Mouse (Mus musculus) ES-E14 (cell line): ENCODE results near the gene Rubcnl.

Source experiments
- CHD2 ChIP-seq: IDR thresholded peaks from 2 replicates; pipeline ENCODE4 v1.6.1; 2014; ENCODE audit warnings: mild to moderate bottlenecking, low read depth, low read length, inconsistent platforms
- HCFC1 ChIP-seq: IDR thresholded peaks from 2 replicates; pipeline ENCODE4 v1.6.1; 2012; ENCODE audit warnings: low read length, inconsistent platforms, borderline replicate concordance; ENCODE audit not compliant: insufficient read depth
- MAFK ChIP-seq: IDR thresholded peaks from 2 replicates; pipeline ENCODE4 v1.6.1; 2014; ENCODE audit warnings: mild to moderate bottlenecking, low read depth, low read length, inconsistent platforms; ENCODE audit not compliant: insufficient read depth
- ZC3H11A ChIP-seq: IDR thresholded peaks from 2 replicates; pipeline ENCODE4 v1.6.1; 2012; ENCODE audit warnings: low read depth, mild to moderate bottlenecking, inconsistent platforms, low read length, borderline replicate concordance

- TF ChIP-seq CHD2 (no peak), HCFC1 (no peak), MAFK (no peak), ZC3H11A (no peak)
Measured at GRCm38 (mm10) chr14:75010346-75010745, 5.5 kb upstream of the Rubcnl start.
